Mouse (Mus musculus) liver, embryonic 16.5 days (tissue): Measurements from ENCODE around the gene Tm9sf2. TPM values are rescaled to one million over a fixed set of nuclear protein-coding genes. Genes with fewer than 3 reads are reported as not detected.
A peak's percentile ranks its signal among the peaks of the same experiment; 100 is the strongest.
"Not testable (repeated sequence)": the region's sequence is repeated elsewhere in the genome, so short reads cannot be mapped to it uniquely, and the experiment has no call there.

ENCODE experiments used
- ATAC-seq: fragments of 200-750 bp; cut with Nextera tagmentation; 2 replicates; pipeline ENCODE4 v1.8.0; 2017; ENCODE audit warnings: low read depth, mild to moderate bottlenecking, moderate number of reproducible peaks, moderate library complexity
- H3K27ac ChIP-seq: fragments of 300-500 bp; sonication (generic); 2 replicates; pipeline ENCODE4 v1.5.1; 2014; ENCODE audit warnings: mild to moderate bottlenecking, low read length
- H3K27me3 ChIP-seq: fragments of 300-500 bp; sonication (generic); 2 replicates; pipeline ENCODE4 v1.6.1; 2014; ENCODE audit warnings: low read depth, low read length, mixed read lengths; ENCODE audit not compliant: control insufficient read depth, insufficient read depth
- H3K36me3 ChIP-seq: fragments of 300-500 bp; sonication (generic); 2 replicates; pipeline ENCODE4 v1.6.1; 2014; ENCODE audit warnings: mild to moderate bottlenecking; ENCODE audit not compliant: control insufficient read depth, insufficient read depth
- H3K4me1 ChIP-seq: fragments of 300-500 bp; sonication (generic); 2 replicates; pipeline ENCODE4 v1.6.1; 2014; ENCODE audit warnings: low read depth, low read length, mixed read lengths; ENCODE audit not compliant: control insufficient read depth
- H3K4me2 ChIP-seq: fragments of 300-500 bp; sonication (generic); 2 replicates; pipeline ENCODE4 v1.6.1; 2014; ENCODE audit warnings: low read depth, low read length, mixed read lengths
- H3K4me3 ChIP-seq: fragments of 300-500 bp; sonication (generic); 2 replicates; pipeline ENCODE4 v1.5.1; 2014; ENCODE audit warnings: low read depth, mild to moderate bottlenecking, low read length
- H3K9ac ChIP-seq: fragments of 300-500 bp; sonication (generic); 2 replicates; pipeline ENCODE4 v1.6.1; 2014; ENCODE audit warnings: low read depth, low read length
- H3K9me3 ChIP-seq: fragments of 300-500 bp; sonication (generic); replicated peaks from 2 replicates; pipeline ENCODE4 v1.6.1; 2016; ENCODE audit warnings: low read length; ENCODE audit not compliant: control insufficient read depth
- WGBS: fragments of 180-500 bp; shearing (Covaris S2); extraction: QIAGEN DNeasy Blood & Tissue Kit; methylation state at CpG from one replicate; pipeline ENCODE4 v1.1.7; 2014; ENCODE audit not compliant: insufficient replicate concordance; 5-methylcytosine and 5-hydroxymethylcytosine counted together
- polyA plus RNA-seq: library from polyadenylated mRNA; unstranded; fragments of >200 nt; fragmentation: Nextera tagmentation; extraction: Ambion mirVana; gene quantifications from 2 replicates; pipeline ENCODE4 v1.2.1, GENCODE M21; 2015

Gene Tm9sf2
- polyA plus RNA-seq, 1 experiment from 2014 or later = 78.3 TPM

DNA sequence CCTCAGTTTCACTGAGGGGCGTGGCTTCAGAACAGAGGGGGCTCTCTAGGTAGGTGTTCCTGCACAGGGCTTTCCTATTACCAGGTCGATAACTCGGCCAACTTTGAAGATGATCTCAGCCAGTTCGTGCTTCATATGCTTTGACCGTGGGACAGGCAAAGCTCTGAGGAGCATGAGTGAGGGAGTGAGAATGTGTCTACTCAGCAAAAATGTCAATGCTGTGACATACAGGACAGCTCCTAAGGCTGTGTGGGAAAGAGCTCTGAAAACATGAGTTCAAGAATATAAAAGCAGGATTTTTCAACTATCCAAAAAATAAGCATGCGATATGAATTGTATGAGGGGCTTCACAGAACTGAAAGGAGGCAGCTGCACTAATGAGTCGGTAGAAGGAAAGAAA is 23.3 kb upstream of the Tm9sf2 start:
- Histone ChIP-seq H3K9ac (no peak overlapping the region), H3K4me3 (no peak overlapping the region), H3K36me3 (no peaks in the 10 kb centered on the region), H3K4me2 (no peak overlapping the region), H3K4me1 (no peaks in the 10 kb centered on the region), H3K27ac (no peak overlapping the region), H3K27me3 (no peaks in the 10 kb centered on the region), H3K9me3 (no peaks in the 10 kb centered on the region)
- no peak for ATAC-seq
- WGBS = 57% methylated on average over 7 of the region's 7 CpGs

DNA sequence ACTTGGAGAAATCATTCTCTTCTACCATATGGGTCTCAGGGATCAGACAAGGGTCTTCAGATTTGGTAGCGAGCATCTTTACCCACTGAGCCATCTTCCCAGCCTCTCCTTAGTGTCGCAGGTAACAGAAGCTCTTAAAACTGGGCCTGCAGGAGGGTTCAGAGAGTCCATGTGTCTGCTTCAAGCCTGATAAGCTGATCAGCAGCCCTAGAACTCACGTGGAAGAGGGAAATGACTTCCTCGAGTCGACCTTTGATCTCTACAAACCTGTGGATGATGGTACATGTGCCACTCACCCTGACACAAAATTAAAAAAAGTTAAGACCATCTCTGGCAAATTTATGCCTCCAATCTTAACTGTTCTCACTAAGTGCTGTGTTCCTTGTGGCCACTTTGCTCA is 18.9 kb upstream of the Tm9sf2 start:
- no peak overlapping the region for H3K9ac ChIP-seq
- WGBS = 47% methylated on average over 5 of the region's 5 CpGs
- no peak for ATAC-seq

DNA sequence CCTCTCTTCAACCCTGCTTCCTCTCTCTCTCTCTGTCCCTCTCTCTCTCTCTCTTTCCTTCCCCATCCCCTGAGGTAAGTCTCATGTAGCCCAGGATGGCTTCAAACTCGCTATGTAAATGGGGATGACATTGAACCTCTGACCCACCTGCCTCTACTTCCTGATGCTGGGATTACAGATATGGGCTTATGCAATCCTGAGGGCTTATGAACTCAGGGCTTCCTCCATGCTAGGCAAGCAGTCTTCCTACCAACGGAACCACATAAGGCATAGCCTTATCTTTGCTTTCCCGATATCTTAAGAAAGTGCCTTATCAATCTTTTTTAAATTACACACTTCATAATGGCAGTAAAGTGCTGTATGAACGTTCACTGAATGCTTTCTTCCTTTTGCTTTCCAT is 14.5 kb upstream of the Tm9sf2 start:
- ATAC-seq = no peak
- WGBS = 43% methylated on average over 4 of the region's 4 CpGs
- no peaks in the 10 kb centered on the region for H3K27me3 ChIP-seq

More for the DNA sequence above, 18.9 kb upstream of the Tm9sf2 start:
- Histone ChIP-seq H3K4me1 (no peaks in the 10 kb centered on the region), H3K27ac (no peak overlapping the region), H3K4me2 (no peak overlapping the region), H3K36me3 (no peaks in the 10 kb centered on the region), H3K9me3 (no peaks in the 10 kb centered on the region), H3K27me3 (no peaks in the 10 kb centered on the region), H3K4me3 (no peak overlapping the region)

DNA sequence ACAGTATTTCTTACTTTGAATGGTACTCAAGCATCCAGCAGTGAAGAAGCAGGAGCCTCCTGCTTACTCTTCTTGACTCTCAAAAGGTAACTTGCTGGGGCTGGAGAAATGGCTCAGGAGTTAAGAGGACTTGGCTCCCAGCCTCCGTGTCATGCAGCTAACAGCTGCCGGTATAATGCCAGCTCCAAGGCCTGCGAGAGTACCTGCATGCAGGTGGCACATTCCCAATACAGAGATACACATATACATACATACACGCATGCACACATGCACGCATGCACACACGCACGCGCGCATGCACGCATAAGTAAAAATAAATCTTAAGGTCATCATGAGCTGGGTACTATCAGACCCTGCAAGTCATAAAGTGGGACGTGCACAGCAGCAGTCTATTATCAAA is 10.5 kb upstream of the Tm9sf2 start:
- Histone ChIP-seq H3K4me3 (no peak overlapping the region), H3K27me3 (no peaks in the 10 kb centered on the region), H3K36me3 (no peaks in the 10 kb centered on the region), H3K4me2 (no peak overlapping the region), H3K4me1 (no peaks in the 10 kb centered on the region), H3K9me3 (no peaks in the 10 kb centered on the region), H3K9ac (no peak overlapping the region), H3K27ac (no peak overlapping the region)
- no peak for ATAC-seq
- WGBS = 90% methylated on average over 11 of the region's 11 CpGs

More for the DNA sequence above, 14.5 kb upstream of the Tm9sf2 start:
- Histone ChIP-seq H3K9me3 (no peaks in the 10 kb centered on the region), H3K9ac (no peak overlapping the region), H3K4me1 (no peaks in the 10 kb centered on the region), H3K4me3 (no peak overlapping the region), H3K27ac (no peak overlapping the region), H3K36me3 (no peaks in the 10 kb centered on the region), H3K4me2 (no peak overlapping the region)

DNA sequence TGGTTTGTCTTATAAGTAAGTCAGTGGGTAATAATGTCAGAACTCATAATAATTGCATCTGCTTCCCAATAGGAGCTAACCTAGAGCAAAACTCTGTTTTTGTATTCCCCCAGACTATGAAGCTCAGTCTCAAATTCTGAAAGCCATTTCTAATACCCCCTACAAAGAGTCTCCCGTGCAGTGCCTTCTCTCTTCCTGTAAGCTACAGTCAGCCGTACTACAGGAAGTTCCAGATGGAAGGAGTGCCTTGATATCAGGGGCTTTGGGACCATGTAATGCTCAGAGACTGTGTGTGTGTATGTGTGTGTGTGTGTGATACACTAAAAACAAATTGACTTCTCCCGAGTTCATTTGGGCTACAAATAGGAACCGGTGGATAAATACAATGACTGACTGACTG is 7.3 kb upstream of the Tm9sf2 start:
- no peak overlapping the region for H3K4me3 ChIP-seq
- no peak overlapping the region for H3K9ac ChIP-seq
- ATAC-seq = no peak
- H3K4me2 ChIP-seq = no peak overlapping the region
- no peaks in the 10 kb centered on the region; the same call in 1 of the 2 replicates for H3K4me1 ChIP-seq
- 42% methylated on average over 4 of the region's 4 CpGs for WGBS
- H3K27ac ChIP-seq = no peak overlapping the region
- no peaks in the 10 kb centered on the region for H3K9me3 ChIP-seq
- H3K27me3 ChIP-seq = no peaks in the 10 kb centered on the region
- no peaks in the 10 kb centered on the region for H3K36me3 ChIP-seq

DNA sequence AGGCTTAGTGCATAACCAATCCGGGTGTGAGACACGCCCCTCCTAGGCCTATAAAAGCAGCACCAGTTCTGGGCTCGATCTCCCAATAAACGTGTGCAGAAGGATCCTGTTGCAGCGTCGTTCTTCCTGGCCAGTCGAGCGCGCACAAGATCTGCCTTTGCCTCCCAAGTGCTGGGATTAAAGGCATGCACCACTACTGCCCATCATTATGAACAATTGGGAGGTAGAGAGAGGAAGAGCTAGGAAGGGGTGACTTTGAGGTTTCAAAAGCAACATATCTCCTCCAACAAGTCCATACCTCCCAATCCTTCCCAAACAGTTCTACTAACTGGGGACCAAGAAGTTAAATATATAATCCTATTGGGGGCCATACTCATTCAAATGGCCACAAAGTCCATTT is 4.9 kb upstream of the Tm9sf2 start:
- H3K9me3 ChIP-seq, H3K4me3 ChIP-seq, ATAC-seq, H3K36me3 ChIP-seq, H3K9ac ChIP-seq, H3K27me3 ChIP-seq, H3K4me2 ChIP-seq, H3K27ac ChIP-seq: not testable (repeated sequence)
- WGBS = 84% methylated on average over 9 of the region's 9 CpGs
- H3K4me1 ChIP-seq = peaks cover 14% of the 10 kb centered on the region

DNA sequence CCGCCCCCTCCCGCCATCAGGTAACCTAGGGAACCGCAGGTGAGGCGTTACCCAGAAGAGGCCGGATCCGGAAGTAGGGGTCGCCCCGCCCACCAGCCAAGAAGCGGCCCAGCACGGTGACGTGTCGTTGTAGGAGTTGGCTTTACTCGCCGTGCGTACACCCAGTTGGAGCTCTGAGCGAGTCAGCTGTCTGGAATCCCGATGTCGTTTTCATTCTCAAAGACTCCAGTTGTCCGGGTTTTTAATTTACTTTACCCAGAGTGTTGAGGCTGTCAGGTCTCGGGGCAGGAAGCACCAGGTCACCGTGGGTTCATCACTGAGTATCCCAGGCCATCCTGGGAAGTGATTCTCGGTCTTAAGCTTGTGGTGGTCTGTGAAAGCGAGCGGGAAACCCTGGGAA is 2.0 kb upstream of the Tm9sf2 start:
- ATAC-seq = peak; percentile 88
- Histone ChIP-seq H3K4me3 (peak overlapping the region; percentile 66), H3K4me1 (peaks cover 29% of the 10 kb centered on the region), H3K27me3 (no peaks in the 10 kb centered on the region), H3K27ac (peak overlapping the region; percentile 97), H3K9me3 (no peaks in the 10 kb centered on the region), H3K4me2 (peak overlapping the region; percentile 98), H3K36me3 (peaks cover 2% of the 10 kb centered on the region; the same call in 1 of the 2 replicates), H3K9ac (peak overlapping the region; percentile 76)
- WGBS = 2% methylated on average over 24 of the region's 24 CpGs

DNA sequence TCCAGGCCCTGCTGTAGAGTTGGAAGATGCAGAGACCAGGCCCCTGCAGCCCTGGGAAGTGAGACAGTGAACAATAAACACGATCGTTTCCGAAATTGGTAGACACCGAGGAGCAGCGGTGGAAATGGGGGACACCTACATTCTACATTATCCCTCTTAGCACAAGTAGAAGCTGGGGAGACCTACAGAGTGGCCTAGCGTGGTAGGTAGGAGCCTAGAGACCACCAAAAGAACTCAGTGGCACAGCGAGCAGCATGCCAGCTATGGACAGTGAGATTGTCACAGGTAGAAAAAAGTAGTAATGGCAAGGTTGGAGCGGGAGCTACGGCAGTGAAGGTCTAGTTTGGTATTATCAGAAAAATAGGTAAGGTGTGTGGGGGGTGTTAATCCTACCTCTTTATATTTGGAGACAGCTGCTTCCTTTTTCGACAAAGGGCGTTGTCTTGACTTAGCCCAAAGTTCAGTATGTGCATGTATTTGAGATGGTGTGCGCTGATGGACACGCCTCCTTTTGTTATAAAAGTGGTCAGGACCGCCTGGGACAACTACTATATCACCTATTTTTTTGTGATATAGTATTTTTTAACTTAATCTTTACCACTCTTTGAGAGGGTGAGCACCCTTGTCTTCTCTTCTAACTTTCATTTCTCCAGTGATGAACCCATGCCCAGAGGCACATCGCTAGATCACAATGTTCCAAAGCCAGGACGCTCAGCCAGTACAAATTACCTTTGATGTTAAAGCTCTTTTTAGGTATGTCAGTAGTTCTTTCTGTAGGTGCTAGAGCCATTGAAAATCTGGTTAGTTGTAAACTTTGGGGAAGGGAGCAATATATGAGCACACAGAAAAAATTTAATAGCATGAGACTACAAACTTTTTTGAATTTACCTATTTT is 1.2 kb upstream of the Tm9sf2 start:
- peak overlapping the region; percentile 100 for H3K4me3 ChIP-seq
- H3K4me1 ChIP-seq = peaks cover 29% of the 10 kb centered on the region
- no peaks in the 10 kb centered on the region for H3K9me3 ChIP-seq
- 58% methylated on average over 16 of the region's 16 CpGs for WGBS
- no peak for ATAC-seq
- H3K4me2 ChIP-seq = peak overlapping the region; percentile 98
- H3K27ac ChIP-seq = peak overlapping the region; percentile 97
- no peaks in the 10 kb centered on the region for H3K27me3 ChIP-seq
- peaks cover 2% of the 10 kb centered on the region; the same call in 1 of the 2 replicates for H3K36me3 ChIP-seq
- peak overlapping the region; percentile 76 for H3K9ac ChIP-seq

DNA sequence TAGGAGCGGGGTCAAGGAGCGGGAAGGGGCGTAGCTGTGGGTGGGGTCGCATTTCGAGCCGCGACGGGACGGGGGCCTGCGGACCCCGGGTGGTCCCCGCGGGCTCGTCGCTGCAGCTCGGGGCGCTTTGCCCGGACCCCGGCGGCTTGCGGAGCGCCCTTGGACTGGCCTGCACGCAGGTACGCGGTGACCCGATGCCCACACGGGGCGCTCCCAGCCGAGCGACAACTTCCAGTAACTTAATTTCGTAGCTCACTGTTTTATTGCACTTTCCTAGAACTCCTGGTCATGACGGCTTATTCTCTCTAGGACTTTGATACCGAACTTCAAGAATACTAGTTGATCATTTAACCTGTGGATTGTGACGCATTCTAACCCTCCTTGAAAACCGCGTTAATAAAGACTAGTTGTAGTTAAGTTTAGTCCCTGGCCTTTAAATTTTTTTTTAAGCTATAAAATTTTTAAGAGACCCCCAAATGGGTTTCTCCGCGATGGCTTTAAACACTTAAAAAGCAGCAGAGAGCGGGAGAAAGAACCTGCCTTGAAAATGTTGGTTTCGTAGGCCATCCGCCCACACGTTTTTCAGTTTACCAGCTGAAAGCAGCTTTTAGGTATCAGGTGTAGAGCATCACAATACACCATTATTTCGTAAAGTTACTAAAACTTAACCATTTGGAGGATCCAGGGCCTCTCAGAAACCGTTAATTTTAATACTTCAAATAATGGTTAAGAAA is 810 bp downstream of the Tm9sf2 start:
- H3K27ac ChIP-seq = peak overlapping the region; percentile 95
- H3K4me2 ChIP-seq = peak overlapping the region; percentile 98
- H3K27me3 ChIP-seq = no peaks in the 10 kb centered on the region
- no peaks in the 10 kb centered on the region for H3K9me3 ChIP-seq
- peaks cover 2% of the 10 kb centered on the region; the same call in 1 of the 2 replicates for H3K36me3 ChIP-seq
- peak overlapping the region; percentile 100 for H3K4me3 ChIP-seq
- WGBS = 3% methylated on average over 44 of the region's 44 CpGs
- ATAC-seq = peak; percentile 17
- peaks cover 29% of the 10 kb centered on the region for H3K4me1 ChIP-seq
- peak overlapping the region; percentile 100 for H3K9ac ChIP-seq
